Mouse (Mus musculus): Measurements from ENCODE around the gene Ank3. TPM values are rescaled to one million over a fixed set of nuclear protein-coding genes. Genes with fewer than 3 reads are reported as not detected.

The Ank3 gene
- total and polyA plus RNA-seq, 2 experiments from 2014 or later, result 23.4 to 64.7 TPM

DNA sequence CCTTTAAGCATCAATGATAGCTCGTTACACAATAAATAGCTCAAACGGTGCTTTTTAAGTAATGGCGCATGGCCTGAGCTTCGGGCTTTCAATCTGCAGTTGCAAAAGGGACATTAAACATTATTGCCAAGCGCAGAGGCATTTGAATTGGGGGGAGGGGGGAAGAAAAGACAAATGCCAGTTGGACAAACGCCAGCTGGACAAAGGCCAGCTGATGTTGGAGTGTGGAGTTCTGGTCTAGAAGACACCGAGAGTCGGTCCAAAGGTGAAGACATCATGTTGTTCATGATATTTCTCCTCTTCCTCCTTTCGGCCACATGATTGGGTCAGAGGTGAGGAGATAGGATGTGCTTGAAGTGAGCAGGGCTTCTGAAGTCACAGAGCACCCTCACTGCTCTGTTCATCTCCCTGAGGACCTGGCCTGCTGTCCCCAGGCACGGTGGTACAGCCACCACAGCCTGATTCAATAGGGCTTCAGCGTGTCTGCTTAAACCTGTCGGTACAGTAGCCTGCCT is 321.4 kb downstream of the Ank3 start:
- Histone ChIP-seq H3K27ac (ENCODE audit: low read depth) (no peak overlapping the region), H3K4me2 (ENCODE audit: low read depth, low read length) (no peak overlapping the region), H3K9me3 (replicated peaks; ENCODE audit: control insufficient read depth, low read length) (no peaks in the 10 kb centered on the region), H3K9ac (replicated peaks; ENCODE audit: low read depth, low read length) (no peak overlapping the region), H3K36me3 (replicated peaks; ENCODE audit: control insufficient read depth, insufficient read depth, low read length) (no peaks in the 10 kb centered on the region), H3K27me3 (ENCODE audit: control insufficient read depth, insufficient read depth, low read length) (no peaks in the 10 kb centered on the region), H3K4me3 (ENCODE audit: low read depth, low read length) (no peak overlapping the region), H3K4me1 (ENCODE audit: control insufficient read depth, insufficient read depth) (peaks cover 6% of the 10 kb centered on the region; the same call in 1 of the 2 replicates)
- ATAC-seq (ENCODE audit: insufficient read depth, low read depth) (no peak), DNase-seq (ENCODE audit: low spot score) (no peak)
- no peak for TF ChIP-seq CTCF (IDR thresholded peaks at IDR 0.05; ENCODE audit: low read depth)
- TF ChIP-seq EP300 (IDR thresholded peaks at IDR 0.05; ENCODE audit: low read depth), result no peak
- 35% methylated on average over 12 of the region's 12 CpGs for WGBS

DNA sequence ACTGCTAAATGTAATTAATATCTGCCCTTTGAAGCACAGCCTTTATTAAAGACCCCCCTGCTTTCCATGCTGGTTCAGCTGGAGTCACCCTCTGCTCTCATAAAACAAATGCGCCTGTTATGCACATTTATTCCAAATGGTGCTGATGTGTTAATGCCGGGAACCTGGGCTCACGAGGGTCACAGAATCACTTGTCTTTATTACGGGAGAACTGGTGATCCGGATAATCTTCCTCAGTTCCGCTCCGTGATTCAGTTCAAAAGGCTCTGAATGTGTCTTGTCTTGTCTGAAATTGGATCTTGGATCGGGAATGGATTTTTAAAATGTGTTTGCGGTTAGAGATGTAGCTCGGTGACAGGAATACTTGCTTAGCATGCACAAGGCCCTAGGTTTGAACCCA is 321.9 kb downstream of the Ank3 start:
- H3K27ac ChIP-seq (ENCODE audit: low read depth), result no peak overlapping the region
- no peaks in the 10 kb centered on the region for H3K27me3 ChIP-seq (ENCODE audit: control insufficient read depth, insufficient read depth, low read length)
- H3K4me1 ChIP-seq (ENCODE audit: control insufficient read depth, insufficient read depth), result peaks cover 6% of the 10 kb centered on the region; the same call in 1 of the 2 replicates
- H3K4me2 ChIP-seq (ENCODE audit: low read depth, low read length), result no peak overlapping the region
- WGBS, result 89% methylated on average over 10 of the region's 10 CpGs
- DNase-seq (ENCODE audit: low spot score) (no peak), ATAC-seq (ENCODE audit: insufficient read depth, low read depth) (no peak)
- H3K9me3 ChIP-seq (replicated peaks; ENCODE audit: control insufficient read depth, low read length), result no peaks in the 10 kb centered on the region
- H3K36me3 ChIP-seq (replicated peaks; ENCODE audit: control insufficient read depth, insufficient read depth, low read length), result no peaks in the 10 kb centered on the region
- TF ChIP-seq EP300 (IDR thresholded peaks at IDR 0.05; ENCODE audit: low read depth) (no peak), CTCF (IDR thresholded peaks at IDR 0.05; ENCODE audit: low read depth) (no peak)
- no peak overlapping the region for H3K4me3 ChIP-seq (ENCODE audit: low read depth, low read length)
- no peak overlapping the region for H3K9ac ChIP-seq (replicated peaks; ENCODE audit: low read depth, low read length)

DNA sequence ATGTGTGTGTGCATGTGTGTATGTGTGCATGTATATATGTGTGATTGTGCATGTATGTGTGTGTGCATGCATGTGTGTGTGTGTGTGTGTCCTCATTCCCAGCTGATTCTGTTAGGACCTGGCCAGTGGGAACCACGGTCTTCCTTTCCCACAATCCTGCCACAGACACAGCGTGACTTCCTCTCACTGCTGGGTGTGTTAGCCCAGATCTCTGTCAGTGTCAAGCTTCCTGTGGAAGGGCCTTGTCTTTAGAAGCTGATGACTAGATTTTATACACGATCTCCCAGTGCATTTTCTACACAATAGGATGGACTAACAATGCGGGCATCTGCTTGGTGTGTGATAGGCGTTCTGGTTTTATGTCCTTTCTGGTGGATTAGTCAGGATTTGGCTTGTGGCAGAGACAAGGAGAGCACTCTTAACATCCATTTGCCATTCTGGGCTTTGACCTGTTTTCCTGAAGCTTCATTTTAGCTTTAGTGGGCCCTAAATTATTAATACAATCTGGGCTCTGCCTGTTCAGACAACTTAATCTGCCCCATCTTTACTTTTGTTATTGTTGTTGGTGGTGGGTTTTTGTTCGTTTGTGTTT is 322.4 kb downstream of the Ank3 start:
- WGBS, result 67% methylated on average over 6 of the region's 6 CpGs
- H3K36me3 ChIP-seq (replicated peaks; ENCODE audit: control insufficient read depth, insufficient read depth, low read length), result no peaks in the 10 kb centered on the region
- no peaks in the 10 kb centered on the region for H3K9me3 ChIP-seq (replicated peaks; ENCODE audit: control insufficient read depth, low read length)
- H3K27me3 ChIP-seq (ENCODE audit: control insufficient read depth, insufficient read depth, low read length), result no peaks in the 10 kb centered on the region
- TF ChIP-seq EP300 (IDR thresholded peaks at IDR 0.05; ENCODE audit: low read depth) (no peak), CTCF (IDR thresholded peaks at IDR 0.05; ENCODE audit: low read depth) (no peak)
- ATAC-seq (ENCODE audit: insufficient read depth, low read depth), result no peak
- H3K27ac ChIP-seq (ENCODE audit: low read depth), result no peak overlapping the region
- H3K9ac ChIP-seq (replicated peaks; ENCODE audit: low read depth, low read length), result no peak overlapping the region
- no peak overlapping the region for H3K4me2 ChIP-seq (ENCODE audit: low read depth, low read length)
- DNase-seq (ENCODE audit: low spot score), result no peak
- no peak overlapping the region for H3K4me3 ChIP-seq (ENCODE audit: low read depth, low read length)
- H3K4me1 ChIP-seq (ENCODE audit: control insufficient read depth, insufficient read depth), result peaks cover 6% of the 10 kb centered on the region; the same call in 1 of the 2 replicates

DNA sequence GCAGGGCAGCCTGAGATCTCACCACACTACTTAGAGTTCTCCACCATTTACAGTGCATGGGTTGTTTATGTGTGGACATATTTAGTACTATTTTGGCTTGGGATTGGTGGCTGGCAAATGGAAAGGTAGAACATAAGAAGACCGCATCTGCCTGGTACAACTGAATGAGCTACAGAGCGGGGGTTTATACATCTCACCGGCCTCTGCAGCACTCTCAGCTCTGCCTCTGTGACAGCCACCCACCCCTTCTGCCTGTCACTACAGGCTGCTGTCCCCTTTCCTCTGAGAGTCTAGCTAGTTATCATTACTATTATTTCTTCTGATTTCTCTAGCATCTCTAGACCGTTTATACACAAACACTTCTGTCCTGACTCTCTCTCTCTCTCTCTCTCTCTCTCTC is 325.6 kb downstream of the Ank3 start:
- WGBS, result 90% methylated on average over 4 of the region's 4 CpGs
- H3K27ac ChIP-seq (ENCODE audit: low read depth), result no peak overlapping the region
- H3K4me1 ChIP-seq (ENCODE audit: control insufficient read depth, insufficient read depth), result peaks cover 6% of the 10 kb centered on the region; the same call in 1 of the 2 replicates
- TF ChIP-seq CTCF (IDR thresholded peaks at IDR 0.05; ENCODE audit: low read depth), result no peak
- no peak for TF ChIP-seq EP300 (IDR thresholded peaks at IDR 0.05; ENCODE audit: low read depth)
- no peaks in the 10 kb centered on the region for H3K27me3 ChIP-seq (ENCODE audit: control insufficient read depth, insufficient read depth, low read length)
- H3K4me3 ChIP-seq (ENCODE audit: low read depth, low read length), result no peak overlapping the region
- ATAC-seq (ENCODE audit: insufficient read depth, low read depth) (no peak), DNase-seq (ENCODE audit: low spot score) (no peak)
- no peak overlapping the region for H3K4me2 ChIP-seq (ENCODE audit: low read depth, low read length)
- H3K9me3 ChIP-seq (replicated peaks; ENCODE audit: control insufficient read depth, low read length), result no peaks in the 10 kb centered on the region
- H3K36me3 ChIP-seq (replicated peaks; ENCODE audit: control insufficient read depth, insufficient read depth, low read length), result no peaks in the 10 kb centered on the region
- H3K9ac ChIP-seq (replicated peaks; ENCODE audit: low read depth, low read length), result no peak overlapping the region

DNA sequence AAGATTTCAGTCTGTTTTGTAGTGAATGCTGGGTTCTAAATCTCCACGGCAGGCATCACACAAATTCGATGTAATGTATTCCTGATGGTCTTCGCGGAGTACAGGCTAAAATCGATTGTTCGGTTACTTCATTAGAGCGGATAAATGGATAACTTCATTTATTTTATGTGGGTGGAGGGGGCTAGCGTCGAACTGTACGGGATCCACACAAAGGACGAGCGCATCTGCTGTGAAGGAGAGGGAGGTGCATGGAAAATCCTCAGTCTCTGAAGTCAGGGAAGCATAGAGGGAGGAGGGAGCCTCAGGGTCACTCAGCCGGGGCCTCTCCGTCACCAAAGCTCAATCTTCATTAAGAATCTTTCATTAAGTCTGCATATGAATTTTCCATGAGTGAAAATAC is 326.5 kb downstream of the Ank3 start:
- ATAC-seq (ENCODE audit: insufficient read depth, low read depth) (no peak), DNase-seq (ENCODE audit: low spot score) (no peak)
- Histone ChIP-seq H3K4me3 (ENCODE audit: low read depth, low read length) (no peak overlapping the region), H3K9me3 (replicated peaks; ENCODE audit: control insufficient read depth, low read length) (no peaks in the 10 kb centered on the region), H3K4me1 (ENCODE audit: control insufficient read depth, insufficient read depth) (no peaks in the 10 kb centered on the region), H3K27ac (ENCODE audit: low read depth) (no peak overlapping the region), H3K27me3 (ENCODE audit: control insufficient read depth, insufficient read depth, low read length) (no peaks in the 10 kb centered on the region), H3K4me2 (ENCODE audit: low read depth, low read length) (no peak overlapping the region), H3K9ac (replicated peaks; ENCODE audit: low read depth, low read length) (no peak overlapping the region), H3K36me3 (replicated peaks; ENCODE audit: control insufficient read depth, insufficient read depth, low read length) (no peaks in the 10 kb centered on the region)
- 92% methylated on average over 14 of the region's 14 CpGs for WGBS
- TF ChIP-seq CTCF (IDR thresholded peaks at IDR 0.05; ENCODE audit: low read depth) (no peak), EP300 (IDR thresholded peaks at IDR 0.05; ENCODE audit: low read depth) (no peak)

DNA sequence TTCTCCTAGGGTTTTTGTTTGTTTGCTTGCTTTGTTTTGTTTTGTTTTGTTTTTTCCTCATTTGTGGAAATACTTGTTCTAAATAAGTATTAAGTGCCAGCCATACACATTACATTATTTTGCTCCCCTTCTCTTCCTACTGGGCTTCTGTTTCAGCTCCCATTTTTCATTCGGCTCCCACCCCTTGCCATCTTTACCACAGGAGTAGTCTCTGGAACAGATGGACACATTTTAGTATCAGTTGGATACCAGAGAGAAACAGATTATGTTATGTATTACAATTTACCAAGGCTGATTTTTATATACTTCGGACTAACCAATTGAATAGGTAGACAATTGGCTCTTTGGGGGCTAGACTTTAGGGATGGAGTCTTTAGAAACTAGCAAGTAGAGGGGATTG is 327.7 kb downstream of the Ank3 start:
- no peak for ATAC-seq (ENCODE audit: insufficient read depth, low read depth)
- H3K4me1 ChIP-seq (ENCODE audit: control insufficient read depth, insufficient read depth), result no peaks in the 10 kb centered on the region
- H3K4me2 ChIP-seq (ENCODE audit: low read depth, low read length), result no peak overlapping the region
- H3K27ac ChIP-seq (ENCODE audit: low read depth), result no peak overlapping the region
- 97% methylated on average over 2 of the region's 2 CpGs for WGBS
- no peaks in the 10 kb centered on the region for H3K9me3 ChIP-seq (replicated peaks; ENCODE audit: control insufficient read depth, low read length)
- TF ChIP-seq EP300 (IDR thresholded peaks at IDR 0.05; ENCODE audit: low read depth) (no peak), CTCF (IDR thresholded peaks at IDR 0.05; ENCODE audit: low read depth) (no peak)
- no peak overlapping the region for H3K9ac ChIP-seq (replicated peaks; ENCODE audit: low read depth, low read length)
- no peak overlapping the region for H3K4me3 ChIP-seq (ENCODE audit: low read depth, low read length)
- no peaks in the 10 kb centered on the region for H3K27me3 ChIP-seq (ENCODE audit: control insufficient read depth, insufficient read depth, low read length)
- DNase-seq (ENCODE audit: low spot score), result no peak
- H3K36me3 ChIP-seq (replicated peaks; ENCODE audit: control insufficient read depth, insufficient read depth, low read length), result no peaks in the 10 kb centered on the region
